In the genomic region with DNA sequence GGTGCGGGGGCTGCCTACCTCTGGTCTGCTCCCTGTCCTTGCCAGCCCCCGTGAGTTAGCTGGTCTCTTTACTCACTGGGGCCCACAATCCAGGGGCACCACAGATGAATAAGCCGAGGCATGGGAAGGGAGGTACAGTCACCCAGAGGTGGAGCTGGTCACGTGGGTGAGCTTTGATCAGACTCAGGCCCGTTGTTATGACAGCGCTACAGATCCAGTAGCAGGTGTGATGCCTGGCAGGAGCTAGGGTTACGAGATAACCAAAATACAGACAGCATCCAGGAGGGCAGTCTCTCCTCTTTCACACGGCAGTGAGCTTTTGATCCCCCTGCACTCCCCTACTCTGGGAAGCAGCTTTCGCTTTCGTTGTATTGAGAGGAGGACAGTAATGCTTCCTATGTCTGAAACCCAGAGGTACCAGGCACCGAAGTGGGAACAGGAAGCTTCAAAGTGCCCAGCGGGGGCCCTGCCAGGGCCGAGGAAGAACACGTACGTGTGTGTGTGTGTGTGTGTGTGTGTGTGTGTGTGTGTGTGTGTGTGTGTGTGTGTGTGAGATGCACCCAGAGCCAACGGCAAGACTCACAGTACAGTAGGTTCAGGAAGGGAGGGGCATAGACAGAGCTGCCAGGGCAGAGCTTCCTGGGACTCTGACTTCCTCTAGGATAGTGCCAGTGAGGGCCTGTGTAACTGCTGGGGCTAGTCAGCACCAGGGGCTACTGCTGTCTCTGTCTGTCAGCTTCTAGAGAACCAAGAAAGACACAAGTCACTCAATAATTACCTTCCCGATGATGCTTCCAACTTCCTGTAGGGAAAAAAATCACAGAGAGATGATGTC, we compare ENCODE assay signal across 11 mouse cellular contexts.
A peak's percentile ranks its signal among the peaks of the same experiment; 100 is the strongest.
DNase-seq lines count a peak whose midpoint lies in the region; ATAC-seq lines count a peak whose summit lies in the region.
"Had no signal": no experiment of that assay in that cellular context is flagged by ENCODE, and none has a peak within 500 bp of the region (broad histone marks: within the 10 kb centered on the region; RNA-seq: fewer than 3 reads in every experiment).

No protein-coding gene starts in this region.

- H3K27me3 ChIP-seq in midbrain, embryonic 15.5 days (replicated peaks): no peaks in the 10 kb centered on the region
- H3K27me3 ChIP-seq in midbrain, embryonic 13.5 days: no peaks in the 10 kb centered on the region
- H3K27me3 ChIP-seq: neural tube, embryonic 12.5 days had no signal

- no peak overlapping the region for H3K4me2 ChIP-seq in midbrain, embryonic 15.5 days
- no peak overlapping the region for H3K4me2 ChIP-seq in midbrain, embryonic 13.5 days (replicated peaks)
- H3K4me2 ChIP-seq: neural tube, embryonic 12.5 days had no signal

- peak; percentile 21 to 35 for DNase-seq in adrenal gland, adult (ENCODE audit: inconsistent age in 2 of 2, low spot score in 1 of 2)
- DNase-seq in adrenal gland, postnatal 25 days: no peak
- DNase-seq in thymus, postnatal 25 days: peak; percentile 50
- DNase-seq in urinary bladder, postnatal 25 days (ENCODE audit: low spot score): no peak
- no peak for DNase-seq in spleen, postnatal 10 days (ENCODE audit: low spot score in 2 of 2)
- DNase-seq: gastrocnemius, postnatal 36 days; kidney, adult 11 months had no signal

- H3K36me3 ChIP-seq in midbrain, embryonic 15.5 days (replicated peaks): no peaks in the 10 kb centered on the region; the same call in 1 of the 2 replicates
- H3K36me3 ChIP-seq in midbrain, embryonic 13.5 days: peaks cover 17% of the 10 kb centered on the region; the same call in 1 of the 2 replicates

- WGBS in midbrain, embryonic 15.5 days: 91% methylated on average over 16 of the region's 17 CpGs
- 90% methylated on average over 17 of the region's 17 CpGs for WGBS in midbrain, embryonic 13.5 days

- 0 out of 2 replicates have a peak, but pooled peaks have one; percentile 20 for ATAC-seq in midbrain, embryonic 15.5 days (replicated peaks)
- ATAC-seq in midbrain, embryonic 13.5 days: no peak
- peak; percentile 55 for ATAC-seq in megakaryocyte, adult 5-6 weeks (ENCODE audit: poor library complexity, severe bottlenecking)

- H3K9ac ChIP-seq in midbrain, embryonic 15.5 days: no peak overlapping the region
- H3K9ac ChIP-seq in midbrain, embryonic 13.5 days (replicated peaks): no peak overlapping the region
- H3K9ac ChIP-seq: neural tube, embryonic 12.5 days had no signal

- H3K27ac ChIP-seq in midbrain, embryonic 15.5 days: no peak overlapping the region
- no peak overlapping the region for H3K27ac ChIP-seq in midbrain, embryonic 13.5 days
- H3K27ac ChIP-seq: neural tube, embryonic 12.5 days had no signal

- peaks cover 6% of the 10 kb centered on the region; the same call in 1 of the 2 replicates for H3K4me1 ChIP-seq in midbrain, embryonic 15.5 days
- peaks cover 13% of the 10 kb centered on the region for H3K4me1 ChIP-seq in midbrain, embryonic 13.5 days (replicated peaks)

- no peaks in the 10 kb centered on the region for H3K9me3 ChIP-seq in midbrain, embryonic 15.5 days
- no peaks in the 10 kb centered on the region for H3K9me3 ChIP-seq in midbrain, embryonic 13.5 days
- H3K9me3 ChIP-seq: neural tube, embryonic 12.5 days had no signal

- H3K4me3 ChIP-seq in midbrain, embryonic 15.5 days: no peak overlapping the region
- H3K4me3 ChIP-seq in midbrain, embryonic 13.5 days (replicated peaks): no peak overlapping the region
- H3K4me3 ChIP-seq: neural tube, embryonic 12.5 days had no signal

Comparison
In these comparisons a context has a peak if more than half of its experiments do, and no peak if none do; other contexts are left out.
1. DNase-seq: peak in adrenal gland, adult (2 of 2) and thymus, postnatal 25 days (single experiment); none in adrenal gland, postnatal 25 days (single experiment), urinary bladder, postnatal 25 days (single experiment) and spleen, postnatal 10 days (0 of 2).